Mouse (Mus musculus) 3134 (cell line): ENCODE data around the gene Cdkn1b.
A peak's percentile ranks its signal among the peaks of the same experiment; 100 is the strongest.

Experiments
- DNase-seq: peaks from one replicate; pipeline ENCODE4 v3.0.0-alpha.2; 2011; ENCODE audit warnings: low spot score; ENCODE audit not compliant: insufficient read length; ENCODE audit errors: extremely low read depth

The Cdkn1b gene

GRCm38 (mm10) chr6:134920190-134921013 is at the start of gene Cdkn1b:
Gene Cdkn1b (plus strand): TSS chr6:134920401.
- DNase-seq = peak; percentile 100

GRCm38 (mm10) chr6:134870887-134871286 is 49.3 kb upstream of the Cdkn1b start:
- no peak for DNase-seq

- DNase-seq = no peak
Measured at GRCm38 (mm10) chr6:134872236-134872635, 48.0 kb upstream of the Cdkn1b start.

- DNase-seq = no peak
Measured at GRCm38 (mm10) chr6:134873018-134873417, 47.2 kb upstream of the Cdkn1b start.

- no peak for DNase-seq
Measured at GRCm38 (mm10) chr6:134876795-134877194, 43.4 kb upstream of the Cdkn1b start.

- DNase-seq = no peak
Measured at GRCm38 (mm10) chr6:134877276-134877675, 42.9 kb upstream of the Cdkn1b start.

GRCm38 (mm10) chr6:134877892-134878291 is 42.3 kb upstream of the Cdkn1b start:
- DNase-seq = no peak

- DNase-seq = no peak
Measured at GRCm38 (mm10) chr6:134879556-134879955, 40.6 kb upstream of the Cdkn1b start.

- DNase-seq = no peak
Measured at GRCm38 (mm10) chr6:134880046-134880445, 40.2 kb upstream of the Cdkn1b start.

- no peak for DNase-seq
Measured at GRCm38 (mm10) chr6:134883661-134884060, 36.5 kb upstream of the Cdkn1b start.

GRCm38 (mm10) chr6:134885515-134885914 is 34.7 kb upstream of the Cdkn1b start:
- DNase-seq = no peak

GRCm38 (mm10) chr6:134886475-134886874 is 33.7 kb upstream of the Cdkn1b start:
- no peak for DNase-seq

- no peak for DNase-seq
Measured at GRCm38 (mm10) chr6:134887008-134887407, 33.2 kb upstream of the Cdkn1b start.

GRCm38 (mm10) chr6:134887711-134888449 is 32.3 kb upstream of the Cdkn1b start:
- DNase-seq = no peak

GRCm38 (mm10) chr6:134888563-134889017 is 31.6 kb upstream of the Cdkn1b start:
- DNase-seq = no peak

- no peak for DNase-seq
Measured at GRCm38 (mm10) chr6:134889763-134890162, 30.4 kb upstream of the Cdkn1b start.

- DNase-seq = no peak
Measured at GRCm38 (mm10) chr6:134890436-134890835, 29.8 kb upstream of the Cdkn1b start.

GRCm38 (mm10) chr6:134896570-134897436 is 23.4 kb upstream of the Cdkn1b start:
- DNase-seq = no peak

GRCm38 (mm10) chr6:134897443-134898094 is 22.6 kb upstream of the Cdkn1b start:
- peak; percentile 100 for DNase-seq
